Mouse (Mus musculus) layer of hippocampus, postnatal 10 days (tissue): ENCODE results near the gene Rnf150. TPM values are rescaled to one million over a fixed set of nuclear protein-coding genes. Genes with fewer than 3 reads are reported as not detected.
A peak's percentile ranks its signal among the peaks of the same experiment; 100 is the strongest.

Source experiments
- DNase-seq, 2 experiments: peaks; one replicate each; pipeline ENCODE4 v3.0.0; 2021; ENCODE audit warnings: low spot score in 2 of 2
- total RNA-seq, 2 experiments: library from RNA; stranded (reverse); gene quantifications; 2 replicates each; pipeline ENCODE4 v1.2.3; 2021

The Rnf150 gene
- total RNA-seq, 2 experiments from 2014 or later = 31.4 to 35.1 TPM

DNA sequence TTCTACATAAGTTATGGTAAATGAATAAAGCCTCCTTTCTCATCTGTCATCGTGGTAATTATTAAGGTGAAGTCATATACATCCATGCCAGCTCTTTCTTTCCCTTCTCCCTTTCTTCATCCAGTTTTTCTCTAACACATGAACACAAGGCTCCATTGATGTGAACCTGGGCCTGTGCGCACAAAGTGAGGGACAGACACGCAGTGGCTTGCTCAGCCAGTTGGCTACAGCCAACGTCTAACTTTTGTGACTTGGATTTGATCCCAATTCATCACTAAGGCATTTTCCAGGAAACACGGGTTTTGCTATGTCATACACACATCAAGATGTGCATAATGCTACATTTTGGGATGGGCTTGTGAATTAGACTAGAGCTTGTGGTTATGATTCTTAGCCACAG, 146.3 kb downstream of the Rnf150 start:
- no peak for DNase-seq

DNA sequence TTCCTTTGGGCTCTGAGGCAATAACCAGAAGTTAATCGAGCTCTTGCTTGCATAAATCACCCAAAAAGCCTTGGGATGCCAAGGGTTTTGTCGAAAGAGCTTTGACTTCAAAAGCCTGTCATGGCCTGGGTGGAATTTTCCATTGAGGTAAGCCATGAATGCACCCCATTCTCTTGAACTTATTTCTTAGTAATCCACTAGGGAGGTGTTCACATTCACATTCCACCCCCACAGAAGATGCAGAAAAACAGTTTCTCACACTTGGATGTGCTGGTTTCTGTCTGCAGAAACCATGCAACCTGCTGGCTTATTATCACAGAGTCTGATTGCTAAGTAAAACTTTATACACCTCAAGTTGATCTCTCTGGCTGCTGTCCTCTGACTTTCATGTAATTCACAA, 148.1 kb downstream of the Rnf150 start:
- DNase-seq = no peak

DNA sequence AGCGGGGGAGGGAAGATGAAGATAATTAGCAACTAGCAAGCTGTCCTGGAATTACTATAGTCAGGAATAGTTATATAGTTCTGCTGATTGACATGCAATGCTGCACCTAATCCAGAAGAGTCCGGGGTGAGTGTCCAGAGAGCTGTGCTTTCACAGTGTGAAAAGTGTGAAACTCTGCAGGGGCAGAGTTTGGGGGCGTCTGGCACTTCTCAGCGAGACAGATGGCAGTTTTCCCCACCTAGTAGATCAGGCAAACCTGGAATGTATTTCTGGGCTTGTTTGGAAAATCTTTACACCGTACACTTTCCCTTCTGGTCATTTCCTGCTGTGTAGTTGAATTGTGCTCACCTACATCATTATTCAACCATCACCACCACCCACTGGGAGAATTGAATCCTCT, 148.6 kb downstream of the Rnf150 start:
- DNase-seq = no peak

DNA sequence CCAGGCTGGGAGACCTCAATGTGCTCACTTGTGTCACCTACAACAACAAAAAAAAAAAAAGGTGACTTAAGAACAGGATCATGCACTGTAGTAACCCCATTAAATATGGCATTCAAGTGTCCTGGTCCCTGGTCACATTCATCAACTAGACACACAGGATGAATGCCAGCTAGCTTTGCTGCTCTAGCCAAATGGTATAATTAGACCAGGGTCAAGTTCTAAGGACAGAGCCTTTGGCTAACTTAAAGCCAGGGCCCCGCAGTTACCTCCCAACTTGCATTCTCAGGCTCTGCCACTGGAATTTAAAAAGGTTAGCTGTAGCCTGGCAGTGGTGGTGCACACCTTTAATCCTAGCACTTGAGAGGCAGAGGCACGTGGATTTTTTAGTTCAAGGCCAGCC, 165.1 kb downstream of the Rnf150 start:
- no peak for DNase-seq

GRCm38 (mm10) chr8:83032800-83033199, 169.6 kb downstream of the Rnf150 start:
- DNase-seq = no peak

DNA sequence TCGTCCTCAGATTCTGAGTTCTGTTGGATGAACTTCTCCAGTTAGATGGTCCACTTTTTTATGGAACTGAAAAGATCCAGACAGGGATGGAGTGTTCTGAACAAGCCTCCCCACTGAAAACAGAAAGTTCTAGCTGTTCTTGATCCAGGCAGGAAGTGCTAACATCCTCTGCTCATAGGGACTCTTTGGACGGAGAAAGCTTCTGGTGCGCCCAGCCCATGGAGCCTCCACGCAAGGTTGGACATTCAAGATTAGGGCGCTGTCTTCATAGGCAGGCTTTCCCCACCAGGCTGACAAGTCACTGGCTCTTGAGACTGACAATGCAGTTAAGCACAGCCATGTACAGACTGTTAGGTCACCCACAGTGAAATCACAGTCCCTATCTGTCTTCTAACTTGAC, 172.0 kb downstream of the Rnf150 start:
- no peak for DNase-seq

GRCm38 (mm10) chr8:83036521-83037166, 173.5 kb downstream of the Rnf150 start:
- DNase-seq = no peak

DNA sequence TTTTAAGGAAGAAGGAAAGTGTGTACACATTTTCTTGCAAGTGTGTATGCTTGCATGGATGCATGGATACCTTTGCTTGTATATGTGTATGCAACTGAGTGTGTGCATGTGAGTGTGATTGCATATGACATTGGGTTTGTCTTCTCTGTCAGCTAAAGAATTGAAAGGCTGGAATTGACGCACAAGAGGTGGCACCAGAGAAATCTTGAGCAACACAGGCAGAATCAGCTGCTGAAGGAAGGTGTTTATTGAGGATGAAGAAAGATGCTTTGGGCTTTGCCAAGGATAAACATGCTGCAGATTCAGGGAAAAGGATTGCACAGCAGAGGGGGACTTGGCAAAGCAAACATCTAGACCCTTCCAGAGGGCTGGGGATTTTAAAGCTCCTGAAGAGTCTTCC, 174.2 kb downstream of the Rnf150 start:
- DNase-seq = no peak

DNA sequence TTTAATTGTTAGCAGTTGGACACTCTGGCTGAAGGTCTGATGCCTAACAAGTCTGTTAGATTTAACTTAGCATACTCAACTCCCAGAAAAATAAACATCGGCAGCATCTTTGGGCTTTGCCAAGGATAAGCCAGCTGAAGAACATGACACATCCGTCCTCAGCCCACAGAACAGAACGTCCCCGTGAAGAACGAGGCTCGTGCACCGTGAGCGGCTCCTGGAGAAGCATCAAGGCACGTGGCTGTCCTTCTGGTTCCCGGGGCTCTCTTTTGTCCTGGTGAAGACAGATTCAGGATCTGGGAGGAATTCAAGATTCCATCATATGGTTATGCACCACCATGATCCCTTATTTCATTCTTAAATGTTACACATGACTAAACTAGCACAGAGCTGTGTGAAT, 175.4 kb downstream of the Rnf150 start:
- peak; percentile 38 to 39 for DNase-seq

- peak in 1 of 2 experiments; percentile 7 for DNase-seq
Measured at GRCm38 (mm10) chr8:83041440-83041839, 178.3 kb downstream of the Rnf150 start.

GRCm38 (mm10) chr8:83046912-83047311, 183.8 kb downstream of the Rnf150 start:
- DNase-seq = no peak

- DNase-seq = no peak
Measured at GRCm38 (mm10) chr8:83048527-83048926, 185.4 kb downstream of the Rnf150 start.

DNA sequence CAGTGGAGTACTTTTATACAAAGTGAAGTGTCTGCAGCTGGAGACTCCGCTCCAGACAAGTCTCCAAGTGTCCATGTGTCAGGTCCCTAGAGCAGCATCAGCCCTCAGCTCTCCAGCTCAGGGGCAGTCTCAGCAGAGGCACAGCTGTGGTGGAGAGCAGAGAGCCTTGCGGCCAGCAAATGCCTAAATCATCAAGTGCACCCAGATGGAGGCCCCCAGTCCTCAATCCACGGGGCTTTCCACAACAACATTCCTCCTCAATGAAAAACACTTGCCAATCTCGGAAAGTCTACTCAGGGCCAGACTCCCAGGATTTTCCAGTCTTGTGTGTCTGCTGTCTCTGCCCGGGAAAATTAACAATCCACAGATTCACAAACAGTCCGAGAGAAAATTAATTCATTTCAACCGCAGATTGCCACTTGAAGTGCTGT, 186.0 kb downstream of the Rnf150 start:
- peak in 1 of 2 experiments; percentile 27 for DNase-seq

DNA sequence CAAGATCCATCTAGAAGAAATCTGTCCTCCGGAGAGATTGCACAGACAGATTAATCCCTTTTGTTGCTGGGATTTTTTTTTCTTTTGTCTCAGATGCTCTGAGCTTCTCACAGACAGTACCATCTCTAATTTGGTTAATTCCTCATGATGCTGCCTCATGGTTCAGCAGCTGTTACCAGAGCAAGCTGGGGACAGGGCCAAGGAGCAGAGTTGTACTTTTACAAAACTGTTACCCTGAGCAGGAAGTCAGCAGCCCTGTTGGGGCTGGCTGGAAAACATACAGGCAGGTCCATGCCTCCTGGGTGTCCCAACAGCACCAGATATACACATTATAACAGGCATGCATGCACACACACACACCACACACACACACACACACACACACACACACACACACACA, 186.5 kb downstream of the Rnf150 start:
- peak; percentile 50 to 55 for DNase-seq

- no peak for DNase-seq
Measured at GRCm38 (mm10) chr8:83052896-83053295, 189.7 kb downstream of the Rnf150 start.

- no peak for DNase-seq
Measured at GRCm38 (mm10) chr8:83054801-83055200, 191.6 kb downstream of the Rnf150 start.

DNA sequence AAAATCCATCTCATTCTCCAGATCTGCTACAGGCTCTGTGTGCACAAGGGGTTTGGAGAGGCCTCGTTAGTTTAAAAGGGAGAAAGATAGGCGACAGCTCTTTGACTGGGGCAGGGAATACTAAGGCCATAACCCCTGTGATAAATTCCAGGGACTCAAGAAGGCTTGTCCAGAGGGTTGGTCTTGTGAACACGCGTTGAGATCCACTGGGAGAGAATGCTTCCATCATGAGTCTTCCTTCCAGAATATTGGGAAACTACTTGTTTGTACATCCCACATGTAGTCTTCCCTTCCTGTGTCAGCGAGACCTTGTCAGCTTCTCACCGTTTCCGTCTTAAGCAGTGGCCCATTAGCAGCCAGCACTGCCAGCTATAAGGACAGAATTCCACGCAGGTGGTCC, 195.8 kb downstream of the Rnf150 start:
- no peak for DNase-seq

- no peak for DNase-seq
Measured at GRCm38 (mm10) chr8:83060076-83060475, 196.9 kb downstream of the Rnf150 start.

GRCm38 (mm10) chr8:83061257-83061656, 198.1 kb downstream of the Rnf150 start:
- peak in 1 of 2 experiments; percentile 7 for DNase-seq

DNA sequence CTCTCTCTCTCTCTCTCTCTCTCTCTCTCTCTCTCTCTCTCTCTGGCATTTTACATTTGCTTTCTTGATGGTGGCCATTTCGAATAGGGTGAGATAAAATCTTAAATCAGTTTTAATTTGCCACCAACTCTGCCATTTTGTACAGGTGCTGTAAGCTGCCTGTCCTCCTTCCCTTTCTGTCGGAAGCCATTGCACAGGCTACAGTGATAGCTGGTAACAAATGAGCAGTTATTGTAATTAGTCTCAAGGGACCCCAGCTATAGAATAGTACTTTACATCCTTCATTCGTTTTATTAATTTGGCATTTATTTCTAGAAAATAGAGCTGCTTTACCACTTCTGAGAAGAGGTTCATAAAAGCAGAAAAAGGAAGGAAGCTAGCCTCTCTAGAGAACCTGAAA, 198.7 kb downstream of the Rnf150 start:
- no peak for DNase-seq

DNA sequence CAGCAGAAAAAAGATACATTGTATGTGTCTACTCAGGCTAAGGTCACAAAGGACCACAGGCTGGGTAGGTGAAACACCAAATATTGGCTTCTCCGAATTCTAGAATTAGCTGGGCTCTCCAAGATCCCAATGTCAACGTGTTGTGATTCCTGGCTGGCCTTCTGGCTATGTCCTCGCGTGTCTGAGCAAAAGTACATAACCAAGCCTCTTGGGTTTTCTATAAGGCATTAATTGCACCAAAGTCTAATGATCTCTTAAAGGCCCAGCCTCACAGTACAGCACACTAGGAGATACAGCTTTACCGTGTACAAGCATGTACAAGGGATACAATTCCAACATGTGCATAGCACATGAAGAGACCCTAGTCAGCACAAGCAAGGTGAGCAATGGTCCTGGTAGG, 199.1 kb downstream of the Rnf150 start:
- DNase-seq = no peak

GRCm38 (mm10) chr8:83064096-83064495, 200.9 kb downstream of the Rnf150 start:
- DNase-seq = peak in 1 of 2 experiments; percentile 11

DNA sequence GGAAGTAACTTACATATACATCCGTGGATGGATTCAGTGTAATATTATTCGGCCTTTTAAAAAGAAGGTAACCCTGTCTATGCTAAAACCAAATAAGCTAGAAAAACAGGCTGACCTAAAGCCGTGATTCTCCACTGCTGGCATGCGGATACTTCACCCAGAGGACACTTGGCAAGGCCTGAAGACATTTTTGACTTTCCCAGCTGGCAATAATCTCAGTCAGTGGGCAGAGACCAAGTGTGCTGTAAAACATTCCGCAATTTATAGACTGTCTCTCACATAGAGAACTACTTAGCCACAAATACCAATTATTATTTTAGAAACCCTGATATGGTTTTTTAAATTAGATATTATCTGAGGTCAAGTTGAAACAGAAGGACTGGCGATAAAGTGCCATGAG, 202.9 kb downstream of the Rnf150 start:
- no peak for DNase-seq

- peak in 1 of 2 experiments; percentile 6 for DNase-seq
Measured at GRCm38 (mm10) chr8:83066846-83067245, 203.7 kb downstream of the Rnf150 start.
